Mouse (Mus musculus): ENCODE data around the gene Nupl1. TPM values are rescaled to one million over a fixed set of nuclear protein-coding genes. Genes with fewer than 3 reads are reported as not detected.
A peak's percentile ranks its signal among the peaks of the same experiment; 100 is the strongest.

Nupl1 gene
- not detected for total RNA-seq (2021)
- long read RNA-seq, experiment 1, partial matches to known transcripts: 1 of 1 reads
- long read RNA-seq, experiment 1, other reads (novel, unspliced or antisense): 0 of 1 reads
- long read RNA-seq, experiment 2, partial matches to known transcripts: 3 of 3 reads
- long read RNA-seq, experiment 2, other reads (novel, unspliced or antisense): 0 of 3 reads

DNA sequence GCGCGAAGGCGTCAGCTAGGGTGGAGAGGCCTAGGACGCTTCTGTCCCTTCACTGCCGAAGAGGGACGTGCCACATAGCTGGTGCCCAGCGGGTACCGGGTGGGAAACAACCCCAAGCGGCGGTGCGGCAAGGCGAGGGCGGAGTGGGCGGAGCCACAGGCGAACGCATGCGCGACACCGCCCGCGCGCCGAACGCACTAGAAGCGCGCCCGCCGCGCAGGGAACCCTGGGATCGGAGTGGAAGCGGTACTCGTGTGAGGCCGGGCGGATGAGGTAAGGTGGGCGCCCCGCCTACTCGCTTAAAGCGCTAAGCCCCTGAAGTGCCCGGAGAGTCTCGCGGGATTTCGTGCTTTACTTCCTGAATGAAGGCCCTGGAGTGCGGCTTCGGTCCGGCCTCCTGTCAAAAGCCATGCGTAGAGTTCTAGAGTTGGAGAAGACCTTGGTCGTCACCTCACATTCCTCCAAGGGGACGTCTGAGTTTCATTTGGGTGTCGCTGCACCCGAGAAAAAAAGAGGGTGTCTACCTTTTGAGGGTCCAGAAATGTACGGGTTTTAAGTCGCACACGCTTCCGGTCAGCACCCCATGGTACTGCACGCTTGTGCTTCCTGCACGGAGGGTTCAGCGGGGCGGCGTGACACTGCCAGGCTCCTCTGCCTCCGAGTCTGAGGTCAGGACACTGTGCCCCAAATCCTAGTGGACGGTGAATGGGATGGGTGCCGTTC, at the start of gene Nupl1, which contains the start of gene Gm49336:
Nupl1 (minus strand) TSS at position 151 of the 723 bp plus-strand sequence.
Gm49336 (minus strand) TSS at position 227 of the 723 bp plus-strand sequence.
- peak; percentile 93 to 94 for DNase-seq (ENCODE audit: low spot score in 2 of 2)

DNA sequence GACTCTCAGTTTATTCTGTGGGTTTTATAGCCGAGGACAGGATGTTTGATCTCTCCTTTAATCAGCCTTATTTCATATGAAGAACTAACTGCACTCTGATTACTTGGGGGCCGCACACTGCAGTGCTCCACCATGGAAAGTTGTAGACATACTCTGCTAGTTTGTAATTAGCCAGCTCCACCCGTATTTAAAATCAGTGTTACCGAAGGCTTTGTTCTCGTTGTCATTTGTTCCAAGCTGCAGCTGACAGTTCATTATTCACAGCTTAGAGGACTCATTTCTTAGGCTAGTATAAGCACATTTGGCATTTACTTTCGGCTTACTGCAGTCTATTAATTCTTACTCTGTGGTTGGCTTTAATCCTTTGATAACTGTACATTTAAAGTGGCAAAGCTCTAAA, 49.8 kb upstream of the Nupl1 start:
- no peak for DNase-seq (ENCODE audit: low spot score in 2 of 2)

DNA sequence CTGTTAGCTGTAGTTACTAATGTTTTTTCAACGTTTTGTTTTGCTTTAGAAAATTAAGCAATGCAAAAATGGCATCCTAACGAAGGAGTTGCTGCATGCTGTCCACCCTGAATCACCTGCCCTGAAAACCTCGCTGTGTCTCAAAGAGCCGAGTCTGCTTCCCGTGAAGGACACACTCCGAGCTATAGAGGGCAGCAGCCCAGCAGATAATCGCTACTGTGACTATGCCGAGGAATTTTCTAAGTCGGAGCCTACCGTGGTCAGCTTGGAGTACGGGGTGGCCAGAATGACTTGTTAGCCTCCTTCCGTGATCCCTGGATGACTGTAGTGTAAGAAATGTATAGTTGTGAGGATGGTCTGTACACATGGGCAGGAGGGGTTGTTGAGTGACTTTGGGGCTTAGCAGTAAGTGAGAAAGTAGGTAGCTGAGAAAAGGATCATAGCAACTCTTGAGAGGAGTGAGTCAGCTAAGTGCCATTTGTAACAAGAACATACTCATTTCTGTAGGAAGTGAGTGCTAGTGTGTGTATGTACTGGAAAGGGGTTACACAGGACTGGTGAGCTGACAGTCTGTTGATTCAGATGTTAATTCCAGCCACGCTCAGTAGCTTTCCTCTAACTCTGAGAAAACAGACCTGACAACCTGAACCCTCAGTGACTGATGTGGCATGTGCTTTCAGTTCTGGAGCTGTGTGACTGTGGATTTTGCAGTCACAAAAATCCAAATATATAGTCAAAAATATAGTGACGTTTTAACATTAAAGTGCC, 49.2 kb upstream of the Nupl1 start:
- DNase-seq (ENCODE audit: low spot score in 2 of 2): no peak

DNA sequence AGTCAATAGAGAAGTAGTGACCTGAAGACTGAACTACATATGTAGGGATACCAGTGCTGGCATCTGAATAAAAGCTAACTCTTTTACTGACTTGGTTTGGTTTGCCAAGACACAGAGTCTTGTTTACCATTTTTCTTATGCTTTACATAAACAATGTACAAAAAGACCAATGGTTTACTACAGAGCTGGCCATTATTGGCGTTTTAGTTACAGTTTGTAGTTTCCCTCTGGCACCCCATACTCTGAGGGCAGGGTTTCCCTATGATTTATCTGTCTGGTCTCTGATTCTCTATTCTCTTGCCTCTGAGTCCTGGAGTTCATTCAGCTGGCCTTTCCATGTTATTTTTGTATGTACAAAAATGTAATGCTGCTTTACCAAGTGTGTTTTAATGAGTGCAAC, 44.3 kb upstream of the Nupl1 start:
- no peak for DNase-seq (ENCODE audit: low spot score in 2 of 2)

DNA sequence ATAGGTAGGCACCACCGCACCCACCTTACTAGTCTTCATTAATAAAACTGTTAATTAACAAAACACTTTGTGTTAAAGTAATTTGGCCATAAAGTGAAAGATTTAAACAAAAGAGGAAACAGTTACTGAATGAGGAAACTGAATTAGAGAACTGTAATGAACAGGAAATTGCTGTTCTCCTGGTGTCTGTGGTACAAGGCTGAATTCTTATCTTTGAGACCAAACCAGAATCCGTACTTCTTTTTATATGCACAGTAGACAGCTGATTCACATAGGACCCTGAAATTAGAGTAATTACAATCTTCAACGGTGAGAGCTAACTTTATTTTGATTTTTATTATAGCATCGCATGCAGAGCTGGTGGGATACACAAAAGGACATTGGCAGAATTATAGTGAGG, 39.1 kb upstream of the Nupl1 start:
- no peak for DNase-seq (ENCODE audit: low spot score in 2 of 2)

DNA sequence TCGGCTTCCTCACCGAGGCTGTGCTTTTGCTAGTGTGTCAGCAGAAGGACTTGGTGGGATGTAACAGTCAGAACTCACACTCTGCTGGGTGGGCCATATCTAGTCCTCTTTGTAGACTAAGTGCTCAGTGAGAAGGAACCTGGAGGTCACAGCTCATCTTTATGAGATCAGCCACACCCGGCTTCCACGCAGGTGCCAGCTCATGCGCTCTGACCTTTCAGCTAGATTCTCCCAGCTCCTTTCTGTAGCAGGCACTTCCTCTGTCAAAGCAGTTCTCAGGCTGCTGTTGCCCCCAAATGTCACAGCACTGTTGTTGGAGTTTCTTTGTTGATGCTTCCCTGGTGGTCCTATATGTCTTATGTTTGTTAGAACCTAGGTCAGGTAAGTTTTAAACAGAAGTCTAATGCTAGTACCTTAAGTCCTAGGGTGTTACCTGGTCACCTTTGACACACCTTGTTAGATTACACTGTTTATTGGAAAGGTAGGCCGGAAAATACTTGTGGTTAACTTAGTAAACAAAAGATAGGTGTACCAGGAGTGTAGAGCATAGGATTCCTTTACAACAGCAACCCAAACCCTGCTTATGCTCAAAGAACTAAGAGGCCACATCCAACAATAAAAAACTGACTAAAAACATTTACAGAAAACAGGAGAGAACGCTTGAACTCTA, 35.1 kb upstream of the Nupl1 start:
- DNase-seq (ENCODE audit: low spot score in 2 of 2): no peak

DNA sequence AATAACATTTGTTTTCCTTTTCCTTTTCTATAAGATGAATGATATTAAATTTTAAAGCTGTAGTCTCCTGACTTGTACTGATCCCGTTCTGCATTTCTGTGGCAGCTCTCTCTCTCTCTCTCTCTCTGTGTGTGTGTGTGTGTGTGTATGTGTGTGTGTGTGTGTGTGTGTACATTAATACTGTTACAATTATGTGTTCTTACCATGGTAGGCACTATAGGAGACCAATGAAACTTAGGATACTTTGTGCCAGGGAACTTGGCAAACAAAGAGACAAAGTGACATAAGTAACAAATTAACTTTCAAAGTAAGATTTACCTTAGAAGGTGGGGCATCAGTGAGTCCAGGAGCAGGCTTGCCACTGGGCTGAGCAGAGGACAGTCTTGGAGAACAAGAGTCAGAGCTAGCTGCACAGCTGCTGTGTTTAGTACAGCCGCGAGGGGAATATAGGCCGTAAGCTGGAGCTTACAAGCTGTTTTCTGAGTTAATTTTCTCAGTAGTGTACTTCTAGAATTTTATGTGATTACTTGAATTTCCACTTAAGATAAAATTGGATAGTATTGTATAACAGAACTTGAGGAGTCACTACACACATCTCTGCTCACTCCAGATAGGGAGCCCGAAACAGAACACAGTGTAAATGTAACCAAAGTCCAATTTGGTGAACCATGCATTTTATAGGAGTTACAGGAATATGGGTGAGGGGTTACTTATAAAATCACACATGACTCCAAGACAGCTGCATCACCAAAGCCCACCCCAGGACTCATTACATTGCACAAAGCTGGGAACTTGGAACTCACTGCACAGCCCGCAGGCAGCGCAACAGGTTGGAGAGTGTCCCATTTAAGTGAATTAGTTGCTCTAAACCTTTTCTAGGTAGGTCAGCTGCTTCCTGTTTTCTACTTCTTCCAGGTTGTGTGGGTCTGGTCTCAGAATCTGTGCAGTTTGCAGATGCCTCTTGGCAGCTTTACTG, 24.4 kb upstream of the Nupl1 start:
- no peak for DNase-seq (ENCODE audit: low spot score in 2 of 2)

DNA sequence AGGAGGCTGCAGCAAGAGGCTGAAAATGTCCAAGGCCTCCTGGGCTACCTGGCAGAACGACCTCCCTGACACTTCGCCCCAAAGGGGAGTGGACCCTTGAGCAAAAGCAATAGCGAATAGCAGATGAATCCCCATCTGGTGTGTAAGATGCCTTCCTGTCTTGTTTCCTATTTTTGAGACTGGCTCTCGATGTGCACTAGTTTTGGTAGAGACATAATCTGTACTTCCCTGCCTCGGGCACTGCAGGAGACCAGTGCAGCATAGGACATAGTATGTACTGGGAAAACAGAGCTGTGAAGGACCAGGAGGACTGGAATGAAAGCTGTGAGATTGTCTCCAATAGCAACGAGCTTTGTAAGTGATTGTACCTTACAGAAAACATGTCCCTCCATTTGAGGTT, 22.1 kb upstream of the Nupl1 start:
- DNase-seq (ENCODE audit: low spot score in 2 of 2): no peak

DNA sequence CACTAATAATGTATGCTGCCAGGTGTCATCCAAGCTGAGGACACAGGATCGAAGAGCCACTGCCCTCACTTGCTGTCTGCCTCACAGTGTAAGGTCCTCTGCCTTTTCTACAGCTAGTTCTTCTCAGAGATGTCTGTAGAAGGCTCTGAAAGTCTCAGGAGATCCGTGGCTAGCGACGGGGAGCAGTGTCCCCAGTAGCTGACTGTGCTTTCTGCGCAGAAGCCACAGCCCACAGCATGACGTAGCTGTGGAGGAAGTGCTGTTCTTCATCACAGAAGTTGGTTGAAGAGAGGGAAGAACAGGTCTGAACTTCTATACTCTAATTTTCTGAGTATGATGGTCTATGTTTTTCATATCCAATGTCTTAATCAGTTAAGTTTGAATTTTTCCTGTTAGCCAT, 18.1 kb upstream of the Nupl1 start:
- no peak for DNase-seq (ENCODE audit: low spot score in 2 of 2)

DNA sequence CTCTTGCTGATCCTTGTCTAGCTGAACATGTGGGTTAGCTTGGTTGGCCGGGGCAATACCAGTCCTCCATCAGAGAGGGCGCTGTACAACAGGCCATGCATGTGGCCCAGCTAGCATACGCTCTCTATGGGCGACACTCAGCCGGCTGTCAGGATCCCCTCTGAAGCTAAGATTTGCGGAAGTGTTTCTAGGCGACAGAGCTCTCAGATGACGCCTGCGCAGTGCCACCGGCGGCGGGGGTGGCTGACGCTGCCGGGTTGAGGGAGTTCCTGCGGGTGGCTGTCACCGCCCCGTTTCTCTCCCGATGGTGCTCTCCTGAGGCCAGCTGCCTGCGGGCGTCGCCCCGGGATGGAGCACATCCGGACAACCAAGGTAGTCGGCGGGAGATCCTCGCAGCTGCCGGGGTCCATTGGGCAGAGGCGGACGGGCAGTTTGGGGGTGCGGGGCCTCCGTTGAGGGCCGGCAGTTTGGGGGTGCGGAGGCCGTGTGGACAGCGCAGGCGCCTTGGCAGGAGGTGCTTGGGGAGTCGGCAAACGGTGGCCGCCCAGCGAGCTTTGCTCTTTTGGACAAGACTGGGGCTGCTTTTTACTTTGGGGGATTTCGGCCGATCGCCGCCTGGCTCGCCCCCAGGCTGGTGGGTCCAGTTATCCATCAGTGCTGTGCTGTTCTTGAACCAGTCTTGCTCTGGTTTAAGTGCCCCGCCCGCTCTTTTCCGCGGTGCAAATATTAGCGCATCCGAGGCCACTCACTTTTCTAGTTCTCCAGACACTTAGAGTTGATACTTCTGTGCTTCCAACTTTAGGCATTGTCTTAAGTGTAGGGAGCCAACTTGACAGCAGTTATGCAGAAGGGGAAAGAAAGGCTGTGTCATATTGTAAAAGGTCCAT, 14.0 kb upstream of the Nupl1 start, which contains the start of gene Mtmr6:
Mtmr6 (plus strand) TSS at position 239 of the 887 bp plus-strand sequence.
- peak; percentile 87 for DNase-seq (ENCODE audit: low spot score in 2 of 2)

DNA sequence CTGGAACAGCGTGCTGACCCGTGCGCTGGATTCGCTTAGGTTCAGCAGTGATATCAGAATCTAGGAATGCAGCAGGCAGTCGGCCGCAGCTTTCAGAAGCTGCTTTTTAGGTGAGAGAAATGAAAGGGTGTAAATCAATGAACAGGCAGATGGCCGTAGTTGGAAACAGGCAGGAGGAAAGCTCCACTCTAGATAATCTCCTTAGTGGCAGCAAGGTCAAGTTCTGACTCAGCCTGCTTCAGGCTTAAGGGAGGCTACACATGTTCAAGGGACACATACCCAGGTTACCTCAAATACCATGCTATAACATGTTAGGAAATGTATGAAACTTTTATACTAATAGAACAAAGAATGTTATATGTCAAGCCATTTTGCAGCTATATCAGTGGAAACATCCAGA, 11.1 kb upstream of the Nupl1 start:
- no peak for DNase-seq (ENCODE audit: low spot score in 2 of 2)

DNA sequence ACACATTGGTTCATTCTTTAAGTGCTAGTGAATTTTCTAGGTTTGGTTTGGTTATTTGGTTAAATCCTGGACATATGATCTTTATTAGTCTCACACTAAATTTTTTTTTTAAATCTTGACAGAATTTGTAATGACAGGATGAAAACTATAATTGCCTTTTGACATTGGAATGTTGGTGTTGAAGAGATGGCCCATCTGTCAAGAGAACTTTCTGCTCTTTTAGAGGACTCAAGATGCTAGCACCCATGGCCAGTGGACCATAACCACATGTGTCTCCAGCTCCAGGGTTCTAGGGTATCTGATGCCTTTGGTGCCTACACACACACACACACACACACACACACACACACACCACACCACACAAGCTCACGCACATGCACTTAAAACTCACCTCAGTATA, 6.6 kb upstream of the Nupl1 start:
- no peak for DNase-seq (ENCODE audit: low spot score in 2 of 2)

DNA sequence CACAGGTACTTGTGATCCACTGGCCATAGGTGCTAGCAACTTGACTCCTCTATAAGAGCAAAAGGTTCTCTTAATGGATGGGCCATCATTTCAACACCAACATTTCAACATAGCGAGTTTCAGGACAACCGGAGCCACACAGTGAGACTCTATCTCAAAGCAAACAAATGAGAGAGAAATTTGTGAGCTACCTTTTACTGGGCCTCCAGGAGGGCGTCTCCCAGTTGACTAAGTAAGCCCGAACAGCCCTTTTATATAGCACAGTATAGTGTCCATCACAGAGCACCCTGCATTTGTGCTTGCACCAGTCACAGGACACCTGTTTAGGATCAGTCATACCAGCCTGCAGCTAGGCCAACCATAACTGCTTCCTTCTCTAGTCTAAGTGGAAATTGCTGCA, 5.9 kb upstream of the Nupl1 start:
- DNase-seq (ENCODE audit: low spot score in 2 of 2): no peak

DNA sequence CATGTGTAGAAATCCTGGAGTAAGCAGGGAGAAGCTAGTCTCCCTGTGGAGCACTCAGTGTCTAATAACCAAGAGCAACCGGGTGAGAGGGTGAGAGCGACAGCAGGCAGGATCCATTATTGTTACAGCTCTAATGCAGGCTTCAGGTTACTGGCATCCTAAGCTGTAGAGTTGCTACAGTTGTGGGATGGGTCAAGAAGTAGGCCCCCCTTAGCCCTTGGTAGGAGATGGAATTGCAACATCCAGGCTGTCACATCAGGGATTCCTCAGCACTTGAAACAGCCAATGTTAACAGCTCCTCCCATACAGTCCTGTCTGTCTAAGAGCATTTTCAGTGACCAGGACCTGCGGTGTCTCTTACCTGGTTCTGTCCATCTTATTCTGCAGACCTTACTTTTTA, 5.1 kb upstream of the Nupl1 start:
- no peak for DNase-seq (ENCODE audit: low spot score in 2 of 2)

DNA sequence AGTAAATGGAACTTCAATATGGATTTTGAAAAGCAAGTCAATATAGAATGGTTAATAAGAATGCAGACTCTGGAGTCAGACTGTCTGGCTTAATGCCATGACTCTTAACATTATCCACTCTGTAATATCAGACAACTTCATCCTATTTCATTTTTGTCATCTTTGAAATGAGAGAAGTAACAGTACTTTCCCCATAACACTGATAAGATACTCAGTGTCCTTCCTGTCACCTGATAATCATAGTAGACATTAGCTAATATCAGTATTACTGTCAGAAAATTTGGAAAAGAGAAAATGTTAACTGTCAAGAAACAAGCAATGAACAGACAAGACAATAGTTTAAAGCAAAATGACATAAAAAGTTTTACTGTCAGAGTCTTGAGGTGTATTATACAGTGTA, 3.5 kb upstream of the Nupl1 start:
- DNase-seq (ENCODE audit: low spot score in 2 of 2): no peak

DNA sequence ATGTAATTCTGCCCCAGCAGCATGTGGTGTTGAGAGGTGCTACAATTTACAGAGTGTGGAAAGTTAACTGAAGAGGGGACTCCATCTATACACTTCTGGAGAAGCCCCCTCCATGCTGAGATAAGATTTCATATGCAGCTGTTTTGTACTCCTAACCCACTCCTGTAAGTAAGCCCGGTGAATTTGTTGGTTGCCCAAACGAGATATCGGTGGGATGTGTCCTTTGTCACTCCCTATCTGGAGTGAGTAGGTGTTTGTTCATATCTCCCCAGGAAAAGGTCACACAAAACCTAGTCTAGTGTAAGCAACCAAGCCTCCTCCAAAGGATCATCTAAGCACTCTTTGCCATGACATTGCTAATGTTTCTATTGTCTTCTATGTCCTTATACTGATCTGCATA, 2.2 kb upstream of the Nupl1 start:
- no peak for DNase-seq (ENCODE audit: low spot score in 2 of 2)

DNA sequence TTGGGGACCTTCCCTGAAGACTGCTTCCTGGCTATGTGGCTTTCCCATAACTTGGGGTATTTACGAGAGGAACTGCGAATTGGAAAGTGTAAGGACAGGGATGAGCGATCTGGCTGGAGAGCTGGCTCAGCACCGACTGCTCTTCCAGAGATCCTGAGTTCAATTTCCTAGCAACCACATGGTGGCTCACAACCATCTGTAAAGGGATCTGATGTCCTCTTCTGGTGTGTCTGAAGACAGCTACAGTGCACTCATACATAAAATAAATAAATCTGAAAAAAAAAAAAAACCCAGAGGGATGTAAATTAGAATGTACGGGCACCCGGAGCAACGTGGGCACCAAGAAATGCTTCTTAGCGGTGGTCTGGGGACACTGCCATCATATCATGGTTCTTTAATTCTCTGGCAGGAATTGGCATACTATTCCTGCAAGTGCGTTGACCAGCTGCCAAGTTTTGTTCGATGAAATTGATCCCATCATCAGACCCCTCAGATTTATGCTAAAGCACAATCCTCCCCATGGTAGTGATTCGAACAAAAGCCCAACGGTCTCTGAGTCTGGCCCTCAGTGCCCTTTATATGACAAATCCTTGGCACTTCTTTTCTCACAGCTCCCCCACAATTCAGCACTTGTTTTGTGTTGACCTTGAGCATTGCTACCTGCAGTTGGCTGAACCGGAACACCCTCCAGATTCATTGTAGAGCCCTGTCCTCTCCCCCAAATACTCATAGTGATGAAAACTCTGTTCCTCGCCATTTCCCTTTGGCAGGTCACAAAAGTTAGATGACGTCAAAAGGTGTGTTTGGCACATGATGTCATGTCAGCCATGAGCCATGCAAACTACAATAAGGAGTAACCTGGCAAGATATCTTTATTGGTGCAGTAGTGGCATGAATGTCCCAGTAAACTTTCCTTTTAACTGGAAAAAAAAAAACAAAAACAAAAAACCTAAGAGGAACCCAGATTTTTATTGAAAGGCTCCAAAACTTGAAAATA, 1.1 kb upstream of the Nupl1 start:
- no peak for DNase-seq (ENCODE audit: low spot score in 2 of 2)

DNA sequence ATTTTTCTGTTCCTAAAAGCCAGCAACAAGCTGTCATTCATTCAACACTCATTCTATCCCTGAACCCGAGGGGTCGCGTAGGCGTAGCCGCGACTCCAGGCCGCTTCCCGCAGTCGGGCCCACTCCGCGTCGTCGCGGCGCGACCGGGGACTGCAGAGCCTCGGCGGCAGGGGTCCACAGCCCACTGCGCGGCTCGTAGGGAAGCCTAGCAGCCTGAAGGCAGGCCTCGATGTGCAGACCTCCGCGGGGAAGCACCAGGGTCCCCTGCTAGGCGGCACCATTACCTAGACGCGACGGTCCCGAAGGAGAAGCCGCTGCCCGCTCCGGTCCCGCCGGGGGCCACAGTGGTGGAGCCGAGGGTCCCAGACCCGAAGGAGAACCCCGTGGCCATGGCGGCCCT, 352 bp downstream of the Nupl1 start:
- DNase-seq (ENCODE audit: low spot score in 2 of 2): no peak

All from adrenal gland, adult 18-20 months (tissue).